Mouse (Mus musculus) stomach, embryonic 16.5 days (tissue): ENCODE data around the gene Lhcgr. TPM values are rescaled to one million over a fixed set of nuclear protein-coding genes. Genes with fewer than 3 reads are reported as not detected.
A peak's percentile ranks its signal among the peaks of the same experiment; 100 is the strongest.

Experiments
- ATAC-seq: fragments of 200-750 bp; cut with Nextera tagmentation; 2 replicates; pipeline ENCODE4 v1.8.0; 2017; ENCODE audit warnings: moderate number of reproducible peaks, moderate TSS enrichment; ENCODE audit not compliant: insufficient read depth, low FRiP score
- H3K27ac ChIP-seq: fragments of 300-500 bp; sonication (generic); 2 replicates; pipeline ENCODE4 v1.5.1; 2014; ENCODE audit warnings: low read length
- H3K27me3 ChIP-seq: fragments of 300-500 bp; sonication (generic); 2 replicates; pipeline ENCODE4 v1.6.1; 2014; ENCODE audit warnings: low read length, control low read depth, mixed read lengths; ENCODE audit not compliant: control insufficient read depth, insufficient read depth
- H3K36me3 ChIP-seq: fragments of 300-500 bp; sonication (generic); 2 replicates; pipeline ENCODE4 v1.6.1; 2014; ENCODE audit warnings: low read length; ENCODE audit not compliant: control insufficient read depth, insufficient read depth
- H3K4me1 ChIP-seq: fragments of 300-500 bp; sonication (generic); 2 replicates; pipeline ENCODE4 v1.6.1; 2014; ENCODE audit warnings: low read length, control low read depth, mixed read lengths; ENCODE audit not compliant: control insufficient read depth, insufficient read depth
- H3K4me2 ChIP-seq: fragments of 300-500 bp; sonication (generic); 2 replicates; pipeline ENCODE4 v1.6.1; 2014; ENCODE audit warnings: low read depth, low read length, mixed read lengths
- H3K4me3 ChIP-seq: fragments of 300-500 bp; sonication (generic); replicated peaks from 2 replicates; pipeline ENCODE4 v1.5.1; 2014; ENCODE audit warnings: mild to moderate bottlenecking, low read length
- H3K9ac ChIP-seq: fragments of 300-500 bp; sonication (generic); 2 replicates; pipeline ENCODE4 v1.6.1; 2014; ENCODE audit warnings: low read length
- H3K9me3 ChIP-seq: fragments of 300-500 bp; sonication (generic); replicated peaks from 2 replicates; pipeline ENCODE4 v1.6.1; 2016; ENCODE audit warnings: low read length, control low read depth; ENCODE audit not compliant: control insufficient read depth
- WGBS: fragments of 180-500 bp; shearing (Covaris S2); extraction: QIAGEN DNeasy Blood & Tissue Kit; methylation state at CpG from one replicate; pipeline ENCODE4 v1.1.7; 2014; 5-methylcytosine and 5-hydroxymethylcytosine counted together
- polyA plus RNA-seq: library from polyadenylated mRNA; unstranded; fragments of >200 nt; fragmentation: Nextera tagmentation; extraction: Ambion mirVana; gene quantifications from 2 replicates; pipeline ENCODE4 v1.2.1, GENCODE M21; 2015

Gene Lhcgr
- polyA plus RNA-seq, 1 experiment from 2014 or later, result 0.05 TPM

- H3K9ac ChIP-seq, result no peak overlapping the region
- WGBS, result 51% methylated on average over 6 of the region's 6 CpGs
- no peaks in the 10 kb centered on the region for H3K36me3 ChIP-seq
- H3K27ac ChIP-seq, result no peak overlapping the region
- no peak for ATAC-seq
- H3K9me3 ChIP-seq, result no peaks in the 10 kb centered on the region
- peaks cover 4% of the 10 kb centered on the region for H3K4me1 ChIP-seq
- no peaks in the 10 kb centered on the region for H3K27me3 ChIP-seq
- no peak overlapping the region for H3K4me3 ChIP-seq
- no peak overlapping the region for H3K4me2 ChIP-seq
Observed at GRCm38 (mm10) chr17:88755776-88756175, 36.0 kb downstream of the Lhcgr start.

GRCm38 (mm10) chr17:88753472-88753857, 38.3 kb downstream of the Lhcgr start:
- Histone ChIP-seq H3K9me3 (no peaks in the 10 kb centered on the region), H3K4me1 (peaks cover 4% of the 10 kb centered on the region), H3K9ac (0 out of 2 replicates have a peak overlapping the region, but pooled peaks have one; percentile 20), H3K4me3 (peak overlapping the region; percentile 21; the same call in 1 of the 2 replicates), H3K4me2 (peak overlapping the region; percentile 47), H3K27ac (no peak overlapping the region), H3K36me3 (no peaks in the 10 kb centered on the region), H3K27me3 (no peaks in the 10 kb centered on the region)
- no peak for ATAC-seq
- 40% methylated on average over 12 of the region's 12 CpGs for WGBS

GRCm38 (mm10) chr17:88752827-88753471, 38.8 kb downstream of the Lhcgr start:
- Histone ChIP-seq H3K4me2 (peak overlapping the region; percentile 47), H3K4me1 (peaks cover 4% of the 10 kb centered on the region), H3K27ac (no peak overlapping the region), H3K9ac (0 out of 2 replicates have a peak overlapping the region, but pooled peaks have one; percentile 20), H3K4me3 (peak overlapping the region; percentile 21; the same call in 1 of the 2 replicates), H3K27me3 (no peaks in the 10 kb centered on the region), H3K36me3 (no peaks in the 10 kb centered on the region), H3K9me3 (no peaks in the 10 kb centered on the region)
- WGBS, result 8% methylated on average over 17 of the region's 17 CpGs
- no peak; the same call in 1 of the 2 replicates for ATAC-seq

DNA sequence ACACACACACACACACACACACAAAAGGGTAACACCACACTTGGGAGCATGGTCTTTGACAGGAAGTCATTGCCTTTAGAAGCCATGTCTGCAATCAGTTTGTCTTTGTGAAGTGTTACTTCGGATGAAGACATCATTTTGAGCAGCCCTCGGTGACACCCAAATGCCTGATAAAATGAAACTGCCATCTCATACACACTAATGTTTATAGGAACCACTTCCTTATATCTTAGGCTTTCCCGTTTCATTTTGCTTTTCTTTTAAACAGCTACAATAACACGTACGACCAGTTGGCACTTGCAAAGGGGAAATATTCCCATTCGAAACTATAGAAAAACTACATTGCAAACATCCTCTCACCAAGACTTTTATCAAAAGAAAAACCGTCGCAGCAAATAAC, 42.1 kb downstream of the Lhcgr start:
- 59% methylated on average over 8 of the region's 8 CpGs for WGBS
- Histone ChIP-seq H3K4me2 (no peak overlapping the region), H3K9me3 (no peaks in the 10 kb centered on the region), H3K27ac (no peak overlapping the region), H3K4me3 (0 out of 2 replicates have a peak overlapping the region, but pooled peaks have one; percentile 10), H3K9ac (no peak overlapping the region), H3K27me3 (no peaks in the 10 kb centered on the region), H3K4me1 (peaks cover 4% of the 10 kb centered on the region), H3K36me3 (no peaks in the 10 kb centered on the region)
- ATAC-seq, result no peak

GRCm38 (mm10) chr17:88706231-88706649, 85.5 kb downstream of the Lhcgr start:
- ATAC-seq, result no peak
- 57% methylated on average over 8 of the region's 8 CpGs for WGBS
- Histone ChIP-seq H3K9ac (no peak overlapping the region), H3K4me2 (no peak overlapping the region), H3K27ac (no peak overlapping the region), H3K27me3 (no peaks in the 10 kb centered on the region), H3K36me3 (no peaks in the 10 kb centered on the region), H3K9me3 (no peaks in the 10 kb centered on the region), H3K4me1 (peaks cover 8% of the 10 kb centered on the region), H3K4me3 (no peak overlapping the region)

DNA sequence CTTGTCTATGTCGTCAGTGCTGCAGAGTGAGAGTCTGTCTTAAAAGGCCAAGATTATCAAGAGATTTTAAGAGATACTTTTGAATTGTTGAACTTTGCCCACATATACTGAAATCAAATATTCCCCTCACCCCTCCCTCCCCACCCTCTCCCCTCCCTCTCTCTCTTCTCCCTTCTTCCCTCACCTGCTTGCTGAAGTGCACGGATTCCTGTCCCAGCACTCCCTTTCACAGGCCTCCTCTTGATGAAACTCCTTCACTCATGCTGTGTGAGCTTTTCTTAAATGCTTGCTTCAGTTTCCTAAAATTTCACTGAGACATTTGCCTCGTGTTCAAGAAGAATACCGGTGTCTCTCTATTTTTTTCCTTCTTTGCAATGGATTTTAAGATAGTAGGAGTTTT, 88.7 kb downstream of the Lhcgr start:
- ATAC-seq, result no peak
- Histone ChIP-seq H3K36me3 (no peaks in the 10 kb centered on the region), H3K4me2 (no peak overlapping the region), H3K27me3 (no peaks in the 10 kb centered on the region), H3K9ac (no peak overlapping the region), H3K27ac (no peak overlapping the region), H3K9me3 (peaks cover 4% of the 10 kb centered on the region; the same call in 1 of the 2 replicates), H3K4me3 (no peak overlapping the region), H3K4me1 (peaks cover 8% of the 10 kb centered on the region)
- 27% methylated on average over 4 of the region's 4 CpGs for WGBS

DNA sequence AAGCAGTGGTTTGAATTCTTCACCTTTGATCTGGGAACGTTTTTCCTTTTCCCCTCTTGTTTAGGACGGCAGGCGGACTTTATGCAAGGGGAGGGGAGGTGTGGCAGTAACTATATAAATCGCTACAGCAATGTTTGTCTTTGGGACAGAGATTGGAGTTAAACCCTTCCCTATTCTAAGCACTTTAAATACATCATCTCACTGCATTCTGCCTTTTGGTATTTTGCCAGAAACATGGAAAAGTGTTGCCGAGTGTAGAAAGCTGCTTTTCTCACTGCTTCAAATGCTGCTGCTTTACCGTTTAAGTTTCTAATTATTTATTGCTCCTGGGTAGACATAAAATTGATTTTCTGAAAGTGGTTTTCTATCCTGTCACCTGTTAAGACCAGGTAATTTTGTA, 89.4 kb downstream of the Lhcgr start:
- H3K27ac ChIP-seq, result no peak overlapping the region
- ATAC-seq, result no peak
- H3K4me2 ChIP-seq, result peak overlapping the region; percentile 31
- no peaks in the 10 kb centered on the region for H3K27me3 ChIP-seq
- peaks cover 4% of the 10 kb centered on the region; the same call in 1 of the 2 replicates for H3K9me3 ChIP-seq
- WGBS, result 13% methylated on average over 6 of the region's 6 CpGs
- peaks cover 8% of the 10 kb centered on the region for H3K4me1 ChIP-seq
- peak overlapping the region; percentile 6; the same call in 1 of the 2 replicates for H3K4me3 ChIP-seq
- no peaks in the 10 kb centered on the region for H3K36me3 ChIP-seq
- peak overlapping the region; percentile 26 for H3K9ac ChIP-seq

DNA sequence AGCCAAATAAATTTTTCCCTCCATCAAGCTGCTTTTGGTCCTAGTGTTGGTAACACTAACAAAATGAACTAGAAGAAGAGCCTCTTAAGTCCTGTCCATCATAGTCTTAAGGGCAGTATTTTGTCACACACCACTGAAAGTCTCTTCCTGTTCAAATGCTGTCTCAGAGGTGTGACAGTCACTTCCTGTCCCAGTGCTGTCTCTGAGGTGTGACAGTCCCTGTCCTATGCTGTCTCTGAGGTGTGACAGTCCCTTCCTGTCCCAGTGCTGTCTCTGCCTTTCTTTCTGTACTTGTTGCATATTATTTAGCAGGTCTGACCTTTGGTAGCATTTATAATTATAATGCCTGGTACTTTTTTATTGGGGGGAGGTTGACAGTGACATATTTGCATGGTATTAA, 90.9 kb downstream of the Lhcgr start:
- Histone ChIP-seq H3K36me3 (no peaks in the 10 kb centered on the region), H3K4me2 (no peak overlapping the region), H3K4me1 (peaks cover 8% of the 10 kb centered on the region), H3K27ac (no peak overlapping the region), H3K9ac (no peak overlapping the region), H3K27me3 (no peaks in the 10 kb centered on the region), H3K9me3 (peaks cover 4% of the 10 kb centered on the region; the same call in 1 of the 2 replicates), H3K4me3 (no peak overlapping the region)
- ATAC-seq, result no peak

DNA sequence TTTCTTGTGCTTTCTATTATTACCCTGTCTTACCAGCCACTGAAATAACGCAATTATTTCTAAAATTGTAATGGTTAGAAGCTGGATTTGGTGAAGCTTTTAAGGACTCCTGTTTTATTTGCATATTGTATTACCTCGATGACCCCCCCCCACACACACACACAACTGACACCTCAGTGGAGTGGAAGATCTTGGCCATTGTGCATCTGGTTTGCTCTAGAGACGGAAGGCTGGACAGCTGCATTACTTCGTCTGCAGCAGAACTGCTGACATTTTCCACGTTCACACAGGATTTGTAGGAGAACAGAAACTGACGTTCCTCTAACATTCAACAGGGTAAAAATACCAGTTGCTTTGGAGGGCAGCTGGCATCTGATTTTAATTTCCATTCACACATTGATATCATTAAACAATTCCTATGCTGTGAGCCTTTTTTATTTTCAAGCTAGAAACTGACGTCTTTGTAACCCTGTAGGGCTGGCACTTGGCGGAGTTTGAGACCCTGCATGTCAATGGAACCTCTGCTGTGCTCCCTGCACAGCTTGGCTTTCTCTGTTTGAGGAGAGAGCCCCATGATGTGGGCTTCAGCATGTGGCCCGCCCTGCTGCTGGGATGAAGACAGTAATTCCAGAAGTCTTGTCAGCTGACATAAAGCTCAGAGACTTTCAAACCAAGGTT, 95.0 kb downstream of the Lhcgr start:
- Histone ChIP-seq H3K4me2 (0 out of 2 replicates have a peak overlapping the region, but pooled peaks have one; percentile 6), H3K27me3 (no peaks in the 10 kb centered on the region), H3K9ac (no peak overlapping the region), H3K9me3 (peaks cover 4% of the 10 kb centered on the region; the same call in 1 of the 2 replicates), H3K4me3 (no peak overlapping the region), H3K36me3 (no peaks in the 10 kb centered on the region), H3K27ac (peak overlapping the region; percentile 63), H3K4me1 (0 out of 2 replicates have a peak, but pooled peaks cover 2% of the 10 kb centered on the region)
- WGBS, result 47% methylated on average over 9 of the region's 9 CpGs
- no peak for ATAC-seq
